ENCODE assay signal across 27 mouse cellular contexts in the genomic region with DNA sequence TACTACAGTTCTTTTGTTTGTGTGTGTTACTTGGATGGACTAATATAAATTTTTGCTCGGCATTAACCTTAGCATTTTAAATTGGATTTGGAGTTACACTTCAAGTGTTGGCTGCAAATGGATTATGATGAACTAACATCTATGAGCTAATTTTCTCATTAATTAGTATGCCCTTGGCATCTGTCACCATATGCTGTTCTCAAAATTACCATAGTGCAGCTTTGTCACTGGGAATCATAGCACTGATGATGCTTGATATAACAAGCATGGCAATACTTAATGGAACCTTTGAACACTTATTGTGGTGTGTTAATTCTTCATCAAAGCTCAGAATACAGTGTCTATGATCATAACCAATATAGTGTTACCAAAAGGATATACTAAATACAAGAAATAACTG.
A peak's percentile ranks its signal among the peaks of the same experiment; 100 is the strongest.
DNase-seq lines count a peak whose midpoint lies in the region; ATAC-seq lines count a peak whose summit lies in the region.
"Had no signal": no experiment of that assay in that cellular context is flagged by ENCODE, and none has a peak within 500 bp of the region (broad histone marks: within the 10 kb centered on the region; RNA-seq: fewer than 3 reads in every experiment).

No protein-coding gene starts in this region.

- no peak overlapping the region for H3K4me2 ChIP-seq in forebrain, embryonic 13.5 days
- no peak overlapping the region for H3K4me2 ChIP-seq in forebrain, embryonic 12.5 days
- no peak overlapping the region for H3K4me2 ChIP-seq in hindbrain, embryonic 16.5 days (ENCODE audit: low read length)
- H3K4me2 ChIP-seq in hindbrain, embryonic 13.5 days = no peak overlapping the region
- H3K4me2 ChIP-seq: heart, embryonic 12.5 days; heart, embryonic 15.5 days; hindbrain, embryonic 15.5 days had no signal

- no peaks in the 10 kb centered on the region for H3K4me1 ChIP-seq in forebrain, embryonic 13.5 days
- H3K4me1 ChIP-seq in forebrain, embryonic 12.5 days = no peaks in the 10 kb centered on the region
- H3K4me1 ChIP-seq in hindbrain, embryonic 16.5 days (ENCODE audit: control insufficient read depth, insufficient read depth, low read depth, low read length) = no peaks in the 10 kb centered on the region
- H3K4me1 ChIP-seq in hindbrain, embryonic 13.5 days (replicated peaks) = no peaks in the 10 kb centered on the region
- H3K4me1 ChIP-seq: heart, embryonic 12.5 days; heart, embryonic 15.5 days; hindbrain, embryonic 15.5 days had no signal

- 68% methylated on average over 1 of the region's 1 CpGs for whole genome bisulfite sequencing in forebrain, embryonic 13.5 days
- 78% methylated on average over 1 of the region's 1 CpGs for WGBS in forebrain, embryonic 12.5 days
- 79% methylated on average over 1 of the region's 1 CpGs for WGBS in hindbrain, embryonic 16.5 days
- 79% methylated on average over 1 of the region's 1 CpGs for whole genome bisulfite sequencing in hindbrain, embryonic 13.5 days

- H3K27ac ChIP-seq in forebrain, embryonic 13.5 days = no peak overlapping the region
- no peak overlapping the region for H3K27ac ChIP-seq in forebrain, embryonic 12.5 days
- H3K27ac ChIP-seq in hindbrain, embryonic 16.5 days (ENCODE audit: low read depth, low read length) = no peak overlapping the region
- no peak overlapping the region for H3K27ac ChIP-seq in hindbrain, embryonic 13.5 days
- H3K27ac ChIP-seq: heart, embryonic 15.5 days; hindbrain, embryonic 15.5 days had no signal

- no peak overlapping the region for H3K9ac ChIP-seq in forebrain, embryonic 13.5 days
- H3K9ac ChIP-seq in forebrain, embryonic 12.5 days = no peak overlapping the region
- no peak overlapping the region for H3K9ac ChIP-seq in hindbrain, embryonic 16.5 days (ENCODE audit: low read depth, low read length)
- no peak overlapping the region for H3K9ac ChIP-seq in hindbrain, embryonic 13.5 days
- H3K9ac ChIP-seq: heart, embryonic 12.5 days; heart, embryonic 15.5 days; hindbrain, embryonic 15.5 days had no signal

- H3K4me3 ChIP-seq in forebrain, embryonic 13.5 days = no peak overlapping the region
- no peak overlapping the region for H3K4me3 ChIP-seq in forebrain, embryonic 12.5 days (replicated peaks)
- H3K4me3 ChIP-seq in hindbrain, embryonic 16.5 days (ENCODE audit: low read length) = no peak overlapping the region
- H3K4me3 ChIP-seq in hindbrain, embryonic 13.5 days = no peak overlapping the region
- H3K4me3 ChIP-seq: heart, embryonic 12.5 days; heart, embryonic 15.5 days; hindbrain, embryonic 15.5 days had no signal

- ATAC-seq in forebrain, embryonic 13.5 days = 0 out of 2 replicates have a peak, but pooled peaks have one; percentile 50
- ATAC-seq in forebrain, embryonic 12.5 days (ENCODE audit: low FRiP score) = no peak
- ATAC-seq in hindbrain, embryonic 16.5 days = peak; percentile 30; the same call in 1 of the 2 replicates
- ATAC-seq in hindbrain, embryonic 13.5 days (ENCODE audit: low FRiP score) = no peak
- ATAC-seq: inflammation-experienced regulatory T-cells, adult 6 months; intestine, embryonic 16.5 days; Patski had no signal

- no peaks in the 10 kb centered on the region for H3K9me3 ChIP-seq in forebrain, embryonic 13.5 days (replicated peaks)
- no peaks in the 10 kb centered on the region for H3K9me3 ChIP-seq in forebrain, embryonic 12.5 days
- H3K9me3 ChIP-seq in hindbrain, embryonic 16.5 days (ENCODE audit: control insufficient read depth, low read length) = no peaks in the 10 kb centered on the region
- H3K9me3 ChIP-seq in hindbrain, embryonic 13.5 days = no peaks in the 10 kb centered on the region
- H3K9me3 ChIP-seq: G1E; heart, embryonic 12.5 days; heart, embryonic 15.5 days; hindbrain, embryonic 15.5 days had no signal

- no peaks in the 10 kb centered on the region for H3K27me3 ChIP-seq in forebrain, embryonic 13.5 days
- no peaks in the 10 kb centered on the region for H3K27me3 ChIP-seq in forebrain, embryonic 12.5 days
- H3K27me3 ChIP-seq in hindbrain, embryonic 16.5 days (replicated peaks; ENCODE audit: control insufficient read depth, insufficient read depth, low read length) = no peaks in the 10 kb centered on the region
- H3K27me3 ChIP-seq in hindbrain, embryonic 13.5 days = no peaks in the 10 kb centered on the region
- H3K27me3 ChIP-seq: CH12.LX; heart, embryonic 12.5 days; heart, embryonic 15.5 days; hindbrain, embryonic 15.5 days had no signal

- peak; percentile 3 for DNase-seq in layer of hippocampus, adult 9-11 months
- no peak for DNase-seq in layer of hippocampus, adult 8-10 months (ENCODE audit: low spot score in 2 of 2)
- DNase-seq in brain, adult 2 months (ENCODE audit: low read depth, low spot score) = peak; percentile 5
- no peak for DNase-seq in cerebellum, postnatal 36 days
- DNase-seq: adrenal gland, postnatal 10 days; adrenal gland, postnatal 36 days; B cell, adult 2 months; cerebellum, adult 11-12 months; cerebellum, adult 8-10 months; cerebellum, postnatal 10 days; gastrocnemius, postnatal 25 days; heart, adult 18-20 months; heart, postnatal 10 days; heart, postnatal 36 days; kidney, adult 18-20 months had no signal

- no peaks in the 10 kb centered on the region for H3K36me3 ChIP-seq in forebrain, embryonic 13.5 days (ENCODE audit: poor library complexity, severe bottlenecking)
- H3K36me3 ChIP-seq in forebrain, embryonic 12.5 days (replicated peaks) = no peaks in the 10 kb centered on the region
- no peaks in the 10 kb centered on the region for H3K36me3 ChIP-seq in hindbrain, embryonic 16.5 days (ENCODE audit: control insufficient read depth, insufficient read depth, low read length)
- no peaks in the 10 kb centered on the region for H3K36me3 ChIP-seq in hindbrain, embryonic 13.5 days
- H3K36me3 ChIP-seq: G1E; heart, embryonic 12.5 days; heart, embryonic 15.5 days; hindbrain, embryonic 15.5 days had no signal

Comparison
In these comparisons a context has a peak if more than half of its experiments do, and no peak if none do; other contexts are left out.
1. ATAC-seq: peak in forebrain, embryonic 13.5 days (single experiment) and hindbrain, embryonic 16.5 days (single experiment); none in forebrain, embryonic 12.5 days (single experiment) and hindbrain, embryonic 13.5 days (single experiment).
2. DNase-seq: peak in layer of hippocampus, adult 9-11 months (single experiment) and brain, adult 2 months (single experiment); none in layer of hippocampus, adult 8-10 months (0 of 2) and cerebellum, postnatal 36 days (0 of 2).